Mouse (Mus musculus) brain, embryonic 18.5 days (tissue): Measurements from ENCODE around the gene Capg.
A peak's percentile ranks its signal among the peaks of the same experiment; 100 is the strongest.
"Not testable (repeated sequence)": the region's sequence is repeated elsewhere in the genome, so short reads cannot be mapped to it uniquely, and the experiment has no call there.

Experiments
- DNase-seq: peaks from one replicate; pipeline ENCODE4 v3.0.0-alpha.2; 2012; ENCODE audit warnings: low read depth, low spot score

Capg gene

DNA sequence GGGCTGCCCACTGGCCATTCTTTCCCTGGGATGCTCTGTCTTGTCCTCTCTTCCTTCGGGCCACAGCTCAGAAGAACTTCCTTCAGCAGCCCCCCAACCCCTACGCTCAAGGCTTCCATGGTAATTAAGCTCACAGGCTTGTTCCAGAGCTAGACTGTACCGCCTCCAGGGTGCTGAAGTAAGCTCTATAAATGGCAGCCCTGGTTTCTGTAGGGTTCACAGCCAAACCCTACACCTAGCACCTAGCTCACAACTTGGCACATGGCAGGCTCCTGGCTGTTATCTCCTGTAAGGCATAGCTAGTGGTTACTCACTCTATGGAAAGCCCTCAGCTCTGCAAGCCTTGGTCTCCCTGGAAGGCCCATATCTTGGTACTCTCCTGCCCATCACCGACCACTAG, 11.6 kb upstream of the Capg start:
- DNase-seq: no peak

DNA sequence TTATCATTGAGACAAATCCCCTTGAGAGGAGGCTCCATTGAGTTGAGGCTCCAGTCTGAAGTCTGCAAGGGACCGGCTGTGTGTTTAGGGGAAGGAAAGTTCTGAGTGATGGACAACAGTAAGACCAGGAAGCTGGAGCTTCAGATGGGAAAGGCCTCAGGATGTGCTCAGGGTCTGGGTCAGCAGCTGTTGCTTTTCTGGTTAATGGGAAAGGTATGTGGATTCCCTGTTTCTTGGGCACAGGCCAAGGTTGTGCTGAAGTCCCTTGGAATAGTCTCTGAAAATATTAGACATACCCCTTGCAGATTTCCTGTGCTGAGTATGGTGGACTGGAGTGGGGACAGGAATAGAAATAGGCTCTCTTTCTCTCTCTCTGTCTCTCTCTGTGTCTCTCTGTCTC, 10.6 kb upstream of the Capg start:
- DNase-seq: not testable (repeated sequence)

DNA sequence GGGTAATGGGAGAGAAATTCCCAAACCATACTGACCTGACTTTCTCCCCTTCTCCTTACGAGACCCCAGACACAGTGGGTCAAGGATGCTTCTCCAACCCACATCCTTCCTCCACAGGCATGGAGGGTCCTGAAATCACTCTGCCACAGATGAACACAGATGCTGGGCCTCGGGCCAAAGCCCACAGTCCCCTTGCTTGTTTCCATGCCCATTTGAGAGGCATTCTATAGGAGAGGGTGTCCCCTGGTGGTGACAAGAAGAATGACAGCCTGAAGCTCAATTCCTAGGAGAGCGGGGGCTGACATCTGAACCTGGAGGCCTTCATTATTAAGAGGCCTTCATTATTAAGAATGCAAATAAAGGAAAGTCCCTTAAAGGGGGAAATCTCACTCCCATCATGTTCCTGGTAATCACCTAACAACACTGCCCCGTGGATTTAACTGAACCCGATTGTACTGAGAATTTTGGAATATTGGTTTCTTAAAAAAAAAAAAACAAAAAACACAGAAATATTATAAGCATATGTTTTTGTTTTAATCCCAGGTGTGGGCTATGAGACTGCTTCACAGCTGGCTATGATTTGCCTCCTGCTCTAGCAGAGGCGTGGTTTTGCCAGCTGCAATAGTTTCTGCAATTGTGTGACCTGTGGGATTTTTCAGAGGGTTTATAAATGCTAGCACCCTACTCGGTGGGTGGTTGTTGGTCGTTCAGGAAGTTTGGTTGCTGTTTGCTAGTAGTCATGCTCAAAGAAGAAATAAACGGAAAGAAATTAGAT, 10.0 kb upstream of the Capg start:
- no peak for DNase-seq

DNA sequence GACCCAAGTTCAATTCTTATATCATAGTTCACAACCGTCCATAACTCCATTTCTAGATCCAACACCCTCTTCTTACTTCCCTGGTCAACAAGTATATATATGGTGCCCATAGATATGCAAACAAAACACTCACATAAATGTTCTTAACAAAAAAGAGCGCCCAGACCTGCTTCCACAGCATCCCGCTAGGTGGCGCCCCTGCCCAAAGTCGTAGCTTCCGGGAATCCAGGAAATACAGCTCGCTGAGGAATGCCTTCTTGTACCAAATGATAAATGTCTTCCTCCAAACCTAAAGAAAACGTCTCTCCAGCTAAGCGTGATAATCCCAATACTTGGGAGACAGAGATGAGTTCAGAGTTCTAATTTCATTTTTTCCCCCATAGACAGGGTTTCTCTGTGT, 9.0 kb upstream of the Capg start:
- no peak for DNase-seq

DNA sequence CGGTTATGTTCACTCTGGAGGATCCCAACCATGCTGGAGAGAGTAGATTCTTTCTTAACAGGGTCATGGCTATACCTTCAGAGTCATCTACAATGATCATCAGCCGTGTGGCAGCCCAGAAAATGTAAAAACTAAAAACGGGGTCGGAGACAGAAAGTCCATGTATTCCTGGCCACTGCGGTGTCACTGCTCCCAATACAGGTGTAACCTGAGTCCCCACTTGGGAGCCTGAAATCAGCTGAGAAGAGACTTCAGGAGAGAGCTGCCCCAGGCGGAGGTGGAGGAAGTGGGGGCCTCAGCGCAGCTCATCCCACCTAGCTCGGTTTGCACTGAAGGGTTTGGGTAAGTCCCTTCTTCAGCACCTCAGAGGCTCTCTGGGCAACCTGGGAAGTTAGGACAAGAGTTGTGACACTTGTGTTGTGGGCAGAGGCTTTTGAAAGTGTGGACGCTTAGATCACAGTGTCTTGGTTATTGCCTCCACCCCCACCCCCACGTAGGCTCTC, 6.1 kb upstream of the Capg start:
- no peak for DNase-seq

DNA sequence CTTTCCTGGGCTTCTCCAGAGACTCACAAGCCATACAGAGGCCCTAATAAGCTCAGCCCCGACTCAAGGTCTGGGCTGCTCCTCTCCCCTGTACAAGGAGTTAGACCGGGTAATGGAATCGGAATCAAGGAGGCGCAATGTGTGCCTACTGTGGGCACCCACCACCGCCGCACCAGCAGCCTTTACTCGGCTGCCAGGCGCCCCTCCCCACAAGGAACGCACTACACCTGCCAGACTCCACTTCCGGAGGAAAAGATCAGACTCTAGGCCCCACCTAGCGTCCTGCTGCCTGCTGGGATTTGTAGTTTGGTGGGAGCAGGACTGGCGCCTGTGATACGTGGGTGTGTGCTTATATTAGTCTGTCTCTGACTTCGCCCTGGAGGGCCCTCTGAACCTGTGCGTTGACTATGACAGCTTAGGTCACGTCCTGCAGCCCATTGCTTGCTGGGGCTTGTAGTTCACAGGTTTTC, 5.6 kb upstream of the Capg start:
- peak; percentile 85 for DNase-seq

DNA sequence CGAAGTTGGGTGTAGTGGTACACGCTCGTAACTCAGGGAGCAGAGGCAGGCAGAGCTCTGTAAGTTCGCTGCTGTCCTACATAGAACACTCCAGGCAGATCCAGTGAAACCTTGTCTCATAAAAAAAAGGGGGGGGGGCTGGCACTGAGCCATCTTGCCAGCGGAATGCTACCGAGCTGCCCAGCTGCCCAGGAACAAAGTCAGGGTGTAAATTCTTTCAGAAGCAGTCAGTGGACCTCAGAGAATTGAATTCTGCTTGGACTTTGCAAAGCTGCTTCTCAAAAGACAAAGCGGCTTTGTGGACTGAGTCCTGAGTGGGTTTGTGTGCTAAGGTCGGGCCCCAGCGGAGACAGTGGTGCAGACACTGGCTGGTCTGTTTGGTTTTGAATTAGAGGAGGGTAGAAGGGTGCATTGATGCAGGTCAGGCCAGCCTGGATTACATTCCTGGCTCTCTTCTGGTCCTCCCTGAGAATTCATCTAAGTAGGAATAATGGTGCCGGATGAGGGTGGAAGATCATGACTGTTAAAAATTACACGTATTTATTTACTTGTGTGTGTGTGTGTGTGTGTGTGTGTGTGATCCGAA, 833 bp upstream of the Capg start:
- no peak for DNase-seq

DNA sequence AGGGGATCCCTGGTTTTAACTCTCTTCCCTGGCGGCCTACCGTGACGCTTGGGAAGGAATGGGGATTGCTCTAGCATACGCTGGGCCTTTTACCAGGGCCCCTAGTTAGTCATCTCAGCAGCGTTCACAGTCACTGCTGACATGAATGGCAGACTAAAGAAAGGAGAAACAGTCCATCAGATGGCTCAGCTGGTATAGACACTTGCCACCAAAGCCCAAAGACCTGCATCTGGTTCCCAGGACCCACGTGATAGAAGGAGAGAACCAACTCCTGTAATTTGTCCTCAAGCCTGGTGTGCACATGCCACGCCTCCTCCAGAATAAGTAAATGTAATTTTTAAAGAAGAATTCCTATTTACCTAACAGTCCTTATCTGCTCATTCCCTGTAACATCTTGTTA, 1.2 kb downstream of the Capg start:
- DNase-seq: no peak

DNA sequence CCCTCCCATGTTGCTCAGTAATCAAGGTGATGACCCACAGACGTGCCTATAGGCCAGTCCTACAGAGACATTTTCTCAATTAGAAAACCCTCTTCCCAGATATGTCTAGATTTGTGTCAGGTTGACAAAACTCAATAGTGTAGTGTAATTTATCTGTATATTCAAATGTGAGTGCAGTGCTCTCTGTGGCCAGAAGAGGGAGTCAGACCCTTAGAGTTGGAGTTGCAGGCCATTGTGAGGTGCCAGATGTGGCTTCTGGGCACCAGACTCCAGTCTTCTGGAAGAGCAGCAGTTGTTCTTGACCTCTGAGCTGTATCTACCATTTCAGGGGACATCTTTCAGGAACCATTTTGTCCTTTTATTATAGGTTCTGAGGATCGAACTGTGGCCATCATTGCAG, 2.9 kb downstream of the Capg start:
- no peak for DNase-seq

DNA sequence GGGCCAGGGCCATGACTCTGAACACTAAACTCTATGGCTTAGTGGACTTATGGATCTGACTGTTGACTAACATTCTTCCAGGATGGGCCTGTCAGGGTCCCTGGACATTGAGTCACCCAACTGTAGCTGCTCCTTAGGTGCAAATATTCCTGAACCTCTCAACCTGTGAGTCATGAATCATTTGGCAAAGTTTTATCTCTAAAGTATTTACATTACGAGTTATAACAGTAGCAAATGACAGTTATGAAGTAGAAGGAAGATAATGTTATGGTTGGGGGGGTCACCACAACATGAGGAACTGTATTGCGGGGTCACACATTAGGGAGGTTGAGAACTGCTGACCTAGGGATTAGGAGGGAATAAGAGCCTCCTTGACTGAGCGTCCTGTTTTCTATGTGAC, 3.7 kb downstream of the Capg start:
- DNase-seq: no peak

DNA sequence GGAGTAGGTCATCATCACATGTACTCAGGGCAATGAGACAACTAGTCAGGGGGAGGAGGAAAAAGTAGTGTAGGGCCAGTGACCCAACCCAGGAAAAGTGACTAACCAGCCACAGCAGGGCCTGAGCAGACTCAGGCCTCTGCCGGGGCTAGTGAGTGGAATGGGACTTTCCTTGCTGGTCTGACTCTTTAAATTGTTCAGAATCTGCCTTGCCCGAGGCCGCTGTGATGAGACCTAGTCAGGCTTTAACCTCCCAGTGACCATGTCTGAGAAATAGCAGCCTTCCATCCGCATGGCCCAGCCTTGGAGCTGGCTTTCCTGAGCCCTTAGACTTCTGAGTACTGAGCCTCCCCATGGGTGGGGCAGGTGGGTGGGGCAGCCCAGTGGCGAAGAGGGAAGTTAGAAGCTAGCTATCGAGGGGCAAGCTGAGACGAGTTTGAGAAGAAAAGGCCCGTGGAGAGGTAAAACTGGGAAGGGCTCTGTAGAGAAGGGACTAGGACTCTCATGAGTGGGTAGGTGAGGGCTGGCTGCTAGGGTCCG, 4.9 kb downstream of the Capg start:
- DNase-seq: no peak

DNA sequence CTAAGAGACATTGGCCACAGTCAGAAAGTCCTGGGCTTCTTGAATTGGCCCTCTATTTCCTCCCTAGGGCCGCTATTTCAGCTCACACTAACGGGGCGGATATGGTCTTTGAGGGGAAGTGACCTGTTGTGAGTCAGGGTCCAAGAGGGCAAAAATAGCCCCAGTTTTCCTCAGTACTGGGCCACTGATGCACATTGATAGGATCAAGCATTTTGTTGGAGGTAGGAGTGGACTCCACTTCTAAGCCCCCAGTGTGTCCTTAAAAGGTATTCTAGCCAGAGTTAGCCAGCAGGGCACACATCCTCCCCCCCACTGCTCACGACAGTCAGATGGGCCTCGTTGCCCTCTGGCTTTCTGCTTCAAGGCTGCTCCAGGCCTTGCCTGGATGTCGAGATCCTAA, 5.8 kb downstream of the Capg start:
- no peak for DNase-seq

DNA sequence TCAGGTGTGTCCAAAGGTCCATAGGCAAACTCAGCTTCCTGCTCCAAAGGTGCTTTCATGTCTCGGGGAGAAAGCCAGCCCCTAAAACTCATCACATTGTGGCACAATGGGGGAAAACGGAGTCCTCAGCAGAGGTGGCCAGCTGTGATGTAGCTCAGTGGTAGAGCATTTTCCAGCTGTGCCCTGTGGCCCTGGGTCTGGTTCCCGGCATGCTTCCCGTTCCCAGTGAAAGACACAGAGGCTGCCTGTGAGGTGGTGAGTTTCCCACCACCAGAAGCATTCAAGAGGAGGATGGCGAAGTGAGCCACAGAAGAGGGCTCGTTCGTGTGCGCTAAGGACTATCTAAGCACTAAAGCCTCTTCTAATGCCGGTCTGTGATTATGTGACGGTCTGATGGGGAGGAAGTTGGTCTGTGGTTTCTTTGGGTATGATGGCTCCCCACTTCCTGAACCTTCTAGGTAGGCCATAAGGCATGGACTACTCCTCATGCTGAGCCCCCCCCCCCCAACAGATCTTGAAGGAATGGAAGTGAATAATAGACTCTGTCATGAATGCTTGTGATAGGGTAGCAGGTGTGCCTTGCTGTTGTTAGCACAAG, 6.4 kb downstream of the Capg start:
- DNase-seq: no peak

DNA sequence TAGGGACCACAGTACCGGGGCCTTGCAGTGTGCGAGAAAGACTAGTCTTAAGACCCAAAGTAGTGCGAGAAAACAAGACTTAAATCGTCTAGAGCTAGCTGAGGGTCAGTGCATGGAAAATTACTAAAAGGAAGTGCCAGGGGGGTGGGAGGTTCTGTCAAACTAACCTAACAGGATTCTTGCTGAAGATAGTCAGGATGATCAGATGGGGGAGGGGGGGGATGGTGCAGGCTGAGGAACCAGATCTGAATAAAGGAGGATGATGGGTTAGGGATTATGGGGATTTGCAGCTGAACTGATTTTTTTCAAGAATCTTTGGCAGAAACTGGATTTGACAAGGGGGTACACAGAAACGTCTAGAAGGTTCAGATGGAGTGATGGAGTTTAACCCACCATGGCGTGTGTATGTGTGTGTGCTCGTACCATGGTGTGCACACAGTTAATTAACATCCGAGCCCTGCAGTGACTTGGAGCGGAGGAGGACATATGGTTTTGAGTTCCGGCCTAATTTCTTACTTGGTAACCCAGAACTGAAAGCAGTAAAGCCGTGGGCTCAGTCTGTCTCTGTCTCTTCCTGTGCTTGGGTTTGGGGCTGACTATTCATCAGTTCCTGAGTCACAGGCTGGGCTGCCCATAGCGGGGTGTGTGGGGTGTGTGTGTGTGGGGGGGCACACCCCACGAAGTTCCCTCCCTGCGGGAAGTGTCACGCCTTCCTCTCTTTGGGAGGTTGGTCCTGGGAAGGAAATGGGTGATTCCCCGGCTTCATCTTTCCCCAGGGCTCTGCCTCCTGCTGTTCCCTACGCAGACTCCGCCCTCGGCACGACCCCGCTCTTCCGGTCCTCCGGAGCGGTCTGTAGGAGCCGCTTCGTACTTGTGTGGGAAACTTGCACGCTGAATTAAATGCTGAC, 8.2 kb downstream of the Capg start:
- DNase-seq: peak; percentile 20

DNA sequence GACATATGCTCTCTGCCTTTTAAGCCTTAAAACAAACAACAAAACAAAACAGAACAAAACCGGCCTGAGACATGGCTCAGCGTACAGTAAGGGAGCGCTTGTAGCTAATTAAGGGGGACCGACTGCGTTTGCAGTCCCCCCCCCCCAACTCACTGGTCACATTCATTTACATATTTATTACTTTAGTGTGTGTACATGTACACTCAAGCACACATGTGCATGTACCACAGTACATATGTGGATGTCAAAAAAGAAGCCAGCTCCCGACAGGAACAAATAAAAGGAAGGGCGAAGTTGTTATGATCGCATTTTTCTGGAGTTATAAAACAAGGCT, 8.9 kb downstream of the Capg start:
- DNase-seq: no peak

DNA sequence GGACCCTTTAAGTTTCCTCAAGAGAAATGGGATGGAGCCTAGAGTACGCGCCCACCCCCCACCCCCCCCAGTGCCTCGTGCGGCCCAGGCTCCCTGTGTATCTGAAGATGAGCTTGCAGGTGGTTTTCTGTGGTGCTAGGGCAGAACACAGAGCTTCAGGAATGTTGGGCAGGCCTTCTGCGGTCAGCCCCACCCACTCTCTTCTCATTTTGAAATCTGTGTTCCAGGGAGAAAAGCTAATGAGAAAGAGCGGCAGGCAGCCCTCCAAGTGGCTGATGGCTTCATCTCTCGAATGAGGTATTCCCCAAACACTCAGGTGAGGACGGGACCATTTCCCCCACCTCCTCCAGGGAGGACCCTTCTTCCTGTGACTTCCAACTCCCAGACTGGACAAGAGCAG, 16.6 kb downstream of the Capg start:
- no peak for DNase-seq

DNA sequence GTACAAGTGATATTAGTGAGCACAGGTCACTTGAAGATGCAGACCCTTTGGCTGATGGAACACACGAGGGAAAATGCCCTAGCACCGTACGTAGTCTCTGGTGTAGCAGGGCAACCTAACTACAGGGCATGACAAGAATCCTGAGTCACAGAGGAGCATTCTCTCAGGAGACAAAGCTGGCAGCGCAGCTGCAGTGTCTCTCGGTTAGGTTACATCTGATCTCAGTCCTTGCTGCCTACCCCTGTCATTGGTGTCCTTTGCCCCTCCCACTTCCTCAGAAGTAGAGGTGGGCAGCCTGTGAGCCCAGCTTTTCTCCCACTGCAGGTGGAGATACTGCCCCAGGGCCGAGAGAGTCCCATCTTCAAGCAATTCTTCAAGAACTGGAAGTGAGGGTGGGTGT, 18.3 kb downstream of the Capg start:
- DNase-seq: no peak

DNA sequence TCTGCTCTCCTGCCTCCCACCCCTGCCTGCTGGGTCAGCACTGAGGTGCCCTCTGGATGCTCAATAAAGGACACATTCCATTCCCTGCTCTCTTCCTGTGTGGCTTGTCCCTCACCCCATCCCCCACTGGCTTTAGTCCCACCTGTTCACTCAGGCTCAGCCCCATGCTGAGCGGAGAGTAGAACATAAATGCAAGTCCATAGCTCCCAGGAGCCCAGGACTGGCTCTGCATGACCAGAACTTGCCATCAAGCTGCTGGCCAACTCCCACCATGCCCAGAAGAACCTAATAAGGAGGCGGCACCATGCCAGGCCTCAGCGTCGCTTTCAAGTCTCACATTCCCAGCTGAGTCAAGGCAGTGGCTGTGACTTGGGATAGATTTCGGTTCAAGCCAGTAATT, 18.7 kb downstream of the Capg start:
- DNase-seq: no peak

DNA sequence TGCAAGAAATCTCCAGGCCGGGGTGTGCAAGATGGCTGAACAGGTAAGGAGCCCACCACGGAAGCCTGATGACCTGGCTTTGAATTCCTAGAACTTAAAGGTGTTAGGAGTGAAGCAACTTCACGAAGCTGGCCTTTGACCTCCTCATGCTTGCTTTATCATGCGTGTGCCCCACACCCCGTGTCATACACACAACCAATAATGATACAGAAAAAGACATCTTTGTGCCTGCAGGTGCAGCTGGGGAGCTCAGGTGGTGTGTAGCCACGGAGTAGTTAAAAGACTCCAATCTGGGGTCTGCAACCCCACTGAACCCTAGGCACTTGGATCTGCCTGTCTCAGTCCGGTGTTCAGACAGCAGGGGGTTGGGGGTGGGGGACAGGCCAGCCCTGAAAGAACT, 21.3 kb downstream of the Capg start:
- DNase-seq: no peak

DNA sequence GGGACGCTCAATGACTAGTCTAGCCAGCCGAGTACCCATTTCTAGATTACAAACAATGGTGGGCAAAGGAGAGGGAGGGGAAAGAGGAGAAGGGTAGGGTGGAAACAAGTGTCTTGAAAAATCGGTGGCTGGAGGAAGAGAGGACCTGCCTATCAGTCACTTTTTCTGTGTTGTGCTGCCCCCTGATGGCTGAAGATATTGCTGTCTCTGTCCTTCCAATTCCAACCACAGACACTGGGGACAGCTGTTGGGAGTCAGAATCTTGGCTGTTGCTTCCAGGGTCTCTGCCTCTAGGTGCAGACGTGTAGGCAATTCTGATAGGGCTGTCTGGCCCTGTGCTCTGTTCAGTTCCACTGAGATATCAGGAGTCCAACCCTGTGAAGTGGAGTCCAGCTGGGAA, 21.9 kb downstream of the Capg start:
- peak; percentile 69 for DNase-seq

DNA sequence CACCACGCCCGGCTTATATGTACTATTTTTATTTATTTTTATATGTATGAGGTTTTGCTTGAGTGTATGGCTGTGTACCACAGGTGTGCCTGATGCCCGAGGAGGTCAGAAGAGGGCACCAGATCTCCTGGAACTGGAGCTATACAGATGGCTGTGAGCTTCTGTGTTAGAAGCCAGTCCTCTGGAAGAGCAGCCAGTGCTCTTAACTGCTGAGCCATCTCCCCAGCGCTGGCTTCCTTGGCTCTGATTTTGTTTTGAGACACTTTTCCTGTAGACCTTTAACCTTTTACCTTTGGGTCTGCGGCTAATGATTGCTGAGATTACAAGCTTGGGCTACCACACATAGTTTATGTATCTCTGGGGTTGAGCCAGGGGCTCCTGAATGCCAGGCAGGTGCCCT, 23.3 kb downstream of the Capg start:
- DNase-seq: no peak

DNA sequence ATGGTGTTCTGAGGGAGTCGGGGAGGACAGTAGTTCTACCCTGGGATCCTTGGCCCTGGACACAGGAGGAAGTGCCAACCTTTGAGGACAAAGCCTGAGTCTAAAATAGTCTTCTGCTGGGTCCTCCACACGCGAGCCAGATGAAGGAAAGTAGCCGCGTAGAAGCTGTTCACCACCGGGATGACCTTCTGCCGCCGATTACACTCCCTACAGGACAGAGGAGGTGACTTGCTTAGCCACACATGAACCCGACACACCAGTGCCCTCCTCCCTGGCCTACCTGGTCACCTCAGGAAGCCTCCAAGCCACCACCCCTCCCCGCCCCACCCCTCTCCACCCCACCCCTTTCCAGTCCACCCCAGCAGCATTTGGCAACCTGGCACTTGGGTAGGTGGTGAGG, 24.5 kb downstream of the Capg start:
- DNase-seq: no peak
